Mouse (Mus musculus): ENCODE measurements at regions not wholly inside any gene's neighbourhood (a gene's known extent, or its start where the extent isn't known, plus 50 kb on each side); places are given as distances from the start of the nearest gene placed in this dataset.

- ATAC-seq (replicated peaks in 1 of 2; ENCODE audit: insufficient read depth in 1 of 2, low FRiP score in 2 of 2, low TSS enrichment in 1 of 2, low read depth in 1 of 2, poor library complexity in 2 of 2, severe bottlenecking in 2 of 2): no peak
Measured at GRCm38 (mm10) chr12:15741219-15741618, 75.5 kb downstream of the Trib2 start.

- no peak for ATAC-seq (replicated peaks in 1 of 2; ENCODE audit: insufficient read depth in 1 of 2, low FRiP score in 2 of 2, low TSS enrichment in 1 of 2, low read depth in 1 of 2, poor library complexity in 2 of 2, severe bottlenecking in 2 of 2)
Measured at GRCm38 (mm10) chr12:15738989-15739388, 77.7 kb downstream of the Trib2 start.

- no peak for ATAC-seq (replicated peaks in 1 of 2; ENCODE audit: insufficient read depth in 1 of 2, low FRiP score in 2 of 2, low TSS enrichment in 1 of 2, low read depth in 1 of 2, poor library complexity in 2 of 2, severe bottlenecking in 2 of 2)
Measured at GRCm38 (mm10) chr12:15731261-15731660, 85.5 kb downstream of the Trib2 start.

GRCm38 (mm10) chr12:15729696-15730095 lies 87.0 kb downstream of the Trib2 start:
- ATAC-seq (replicated peaks in 1 of 2; ENCODE audit: insufficient read depth in 1 of 2, low FRiP score in 2 of 2, low TSS enrichment in 1 of 2, low read depth in 1 of 2, poor library complexity in 2 of 2, severe bottlenecking in 2 of 2): no peak

- no peak for ATAC-seq (replicated peaks in 1 of 2; ENCODE audit: insufficient read depth in 1 of 2, low FRiP score in 2 of 2, low TSS enrichment in 1 of 2, low read depth in 1 of 2, poor library complexity in 2 of 2, severe bottlenecking in 2 of 2)
Measured at GRCm38 (mm10) chr12:15723529-15723928, 93.2 kb downstream of the Trib2 start.

- ATAC-seq (replicated peaks in 1 of 2; ENCODE audit: insufficient read depth in 1 of 2, low FRiP score in 2 of 2, low TSS enrichment in 1 of 2, low read depth in 1 of 2, poor library complexity in 2 of 2, severe bottlenecking in 2 of 2): no peak
Measured at GRCm38 (mm10) chr12:15722161-15722560, 94.6 kb downstream of the Trib2 start.

- ATAC-seq (replicated peaks in 1 of 2; ENCODE audit: insufficient read depth in 1 of 2, low FRiP score in 2 of 2, low TSS enrichment in 1 of 2, low read depth in 1 of 2, poor library complexity in 2 of 2, severe bottlenecking in 2 of 2): no peak
Measured at GRCm38 (mm10) chr12:15720171-15720570, 96.6 kb downstream of the Trib2 start.

- ATAC-seq (replicated peaks in 1 of 2; ENCODE audit: insufficient read depth in 1 of 2, low FRiP score in 2 of 2, low TSS enrichment in 1 of 2, low read depth in 1 of 2, poor library complexity in 2 of 2, severe bottlenecking in 2 of 2): no peak
Measured at GRCm38 (mm10) chr12:15718827-15719226, 97.9 kb downstream of the Trib2 start.

GRCm38 (mm10) chr12:15717989-15718388 lies 98.7 kb downstream of the Trib2 start:
- ATAC-seq (replicated peaks in 1 of 2; ENCODE audit: insufficient read depth in 1 of 2, low FRiP score in 2 of 2, low TSS enrichment in 1 of 2, low read depth in 1 of 2, poor library complexity in 2 of 2, severe bottlenecking in 2 of 2): no peak

- ATAC-seq (replicated peaks in 1 of 2; ENCODE audit: insufficient read depth in 1 of 2, low FRiP score in 2 of 2, low TSS enrichment in 1 of 2, low read depth in 1 of 2, poor library complexity in 2 of 2, severe bottlenecking in 2 of 2): no peak
Measured at GRCm38 (mm10) chr12:15717342-15717741, 99.4 kb downstream of the Trib2 start.

- no peak for ATAC-seq (replicated peaks in 1 of 2; ENCODE audit: insufficient read depth in 1 of 2, low FRiP score in 2 of 2, low TSS enrichment in 1 of 2, low read depth in 1 of 2, poor library complexity in 2 of 2, severe bottlenecking in 2 of 2)
Measured at GRCm38 (mm10) chr12:15713623-15714022, 103.1 kb downstream of the Trib2 start.

GRCm38 (mm10) chr12:15707570-15708095 lies 109.1 kb downstream of the Trib2 start:
- no peak for ATAC-seq (replicated peaks in 1 of 2; ENCODE audit: insufficient read depth in 1 of 2, low FRiP score in 2 of 2, low TSS enrichment in 1 of 2, low read depth in 1 of 2, poor library complexity in 2 of 2, severe bottlenecking in 2 of 2)

GRCm38 (mm10) chr12:15704412-15704811 lies 112.3 kb downstream of the Trib2 start:
- ATAC-seq (replicated peaks in 1 of 2; ENCODE audit: insufficient read depth in 1 of 2, low FRiP score in 2 of 2, low TSS enrichment in 1 of 2, low read depth in 1 of 2, poor library complexity in 2 of 2, severe bottlenecking in 2 of 2): no peak

- ATAC-seq (replicated peaks in 1 of 2; ENCODE audit: insufficient read depth in 1 of 2, low FRiP score in 2 of 2, low TSS enrichment in 1 of 2, low read depth in 1 of 2, poor library complexity in 2 of 2, severe bottlenecking in 2 of 2): no peak
Measured at GRCm38 (mm10) chr12:15702137-15702536, 114.6 kb downstream of the Trib2 start.

- ATAC-seq (replicated peaks in 1 of 2; ENCODE audit: insufficient read depth in 1 of 2, low FRiP score in 2 of 2, low TSS enrichment in 1 of 2, low read depth in 1 of 2, poor library complexity in 2 of 2, severe bottlenecking in 2 of 2): no peak
Measured at GRCm38 (mm10) chr12:15698829-15699228, 117.9 kb downstream of the Trib2 start.

- ATAC-seq (replicated peaks in 1 of 2; ENCODE audit: insufficient read depth in 1 of 2, low FRiP score in 2 of 2, low TSS enrichment in 1 of 2, low read depth in 1 of 2, poor library complexity in 2 of 2, severe bottlenecking in 2 of 2): no peak
Measured at GRCm38 (mm10) chr12:15698042-15698771, 118.5 kb downstream of the Trib2 start.

GRCm38 (mm10) chr12:15688342-15688741 lies 128.4 kb downstream of the Trib2 start:
- ATAC-seq (replicated peaks in 1 of 2; ENCODE audit: insufficient read depth in 1 of 2, low FRiP score in 2 of 2, low TSS enrichment in 1 of 2, low read depth in 1 of 2, poor library complexity in 2 of 2, severe bottlenecking in 2 of 2): no peak

- ATAC-seq (replicated peaks in 1 of 2; ENCODE audit: insufficient read depth in 1 of 2, low FRiP score in 2 of 2, low TSS enrichment in 1 of 2, low read depth in 1 of 2, poor library complexity in 2 of 2, severe bottlenecking in 2 of 2): peak; percentile 27 to 39; a peak in 2 of 4 replicates
Measured at GRCm38 (mm10) chr12:15684311-15684710, 132.4 kb downstream of the Trib2 start.

Data from hematopoietic stem cell, adult 5-6 weeks (primary cell).